Comparison of ENCODE assay signal across 11 mouse cellular contexts in genomic region chr19:28994870-28995269, GRCm38 (mm10). TPM values are rescaled to one million over a fixed set of nuclear protein-coding genes. Genes with fewer than 3 reads are reported as not detected.
DNase-seq lines count a peak whose midpoint lies in the region; ATAC-seq lines count a peak whose summit lies in the region.
"Had no signal": no experiment of that assay in that cellular context is flagged by ENCODE, and none has a peak within 500 bp of the region (broad histone marks: within the 10 kb centered on the region; RNA-seq: fewer than 3 reads in every experiment).

No protein-coding gene starts in this region.

- H3K4me3 ChIP-seq in embryonic facial prominence, embryonic 15.5 days (replicated peaks), result no peak overlapping the region
- H3K4me3 ChIP-seq: liver, embryonic 15.5 days had no signal

- H3K9me3 ChIP-seq in embryonic facial prominence, embryonic 15.5 days (replicated peaks), result no peaks in the 10 kb centered on the region
- H3K9me3 ChIP-seq: G1E; liver, embryonic 15.5 days had no signal

- WGBS in embryonic facial prominence, embryonic 15.5 days, result 72% methylated on average over 7 of the region's 7 CpGs

- H3K4me1 ChIP-seq in embryonic facial prominence, embryonic 15.5 days, result peaks cover 10% of the 10 kb centered on the region

- peak overlapping the region; percentile 52; the same call in 1 of the 2 replicates for H3K27ac ChIP-seq in embryonic facial prominence, embryonic 15.5 days (replicated peaks)
- H3K27ac ChIP-seq: liver, embryonic 15.5 days had no signal

- ATAC-seq in embryonic facial prominence, embryonic 15.5 days (ENCODE audit: insufficient number of reproducible peaks, low FRiP score, low TSS enrichment, low read depth), result no peak

- no peak overlapping the region for H3K9ac ChIP-seq in embryonic facial prominence, embryonic 15.5 days
- H3K9ac ChIP-seq: liver, embryonic 15.5 days had no signal

- H3K4me2 ChIP-seq in embryonic facial prominence, embryonic 15.5 days (replicated peaks), result no peak overlapping the region
- H3K4me2 ChIP-seq: liver, embryonic 15.5 days had no signal

- H3K27me3 ChIP-seq in embryonic facial prominence, embryonic 15.5 days, result no peaks in the 10 kb centered on the region
- H3K27me3 ChIP-seq: liver, embryonic 15.5 days had no signal

- peaks cover 34% of the 10 kb centered on the region for H3K36me3 ChIP-seq in embryonic facial prominence, embryonic 15.5 days

- peak; percentile 34 to 48 for DNase-seq in heart, adult 9 months (ENCODE audit: low spot score in 2 of 2)
- DNase-seq in heart, adult 8-10 months (ENCODE audit: low spot score), result no peak
- DNase-seq in NIH3T3 (ENCODE audit: low read depth) (peak; percentile 55), MN1 (ENCODE audit: low spot score) (no peak)
- peak; percentile 47 to 65 for DNase-seq in left cerebral cortex, postnatal 14 days (ENCODE audit: low spot score in 2 of 2)
- no peak for DNase-seq in thymus, postnatal 4 days
- DNase-seq in urinary bladder, adult 2 months (ENCODE audit: low spot score), result no peak
- DNase-seq: kidney, postnatal 4 days had no signal

- intact Hi-C loops in left cerebral cortex, postnatal 14 days (cut with DNase I), result loop anchor here (5.0 to 10.0 kb wide), 2 partner anchors 52 to 360 kb away; partner anchors contain the start of gene Ak3

RNA-seq across cellular contexts. Expression of gene Cdc37l1, which starts 4.7 kb away (rescaled TPM):
- 10 to 100 TPM; 56.7 to 76.4 (median 64.3) TPM for total RNA-seq in heart, adult 8-10 months (2022)
- polyA plus RNA-seq in embryonic facial prominence, embryonic 15.5 days (2015; fragmentation: Nextera tagmentation; extraction: Ambion mirVana), result 37.1 and 38.6 TPM in 2 replicates
- total RNA-seq in left cerebral cortex, postnatal 14 days (2021), result 10 to 100 TPM; 81.8 to 83.5 TPM
- 36.6 and 40.1 TPM in 2 replicates for polyA plus RNA-seq in urinary bladder, adult 2 months (2012; rRNA removed)

RNA-seq across cellular contexts. Expression of gene 4430402I18Rik, which starts 27.3 kb away (rescaled TPM):
- 10 to 100 TPM; 26.9 to 31.3 (median 29.9) TPM for total RNA-seq in heart, adult 8-10 months (2022)
- polyA plus RNA-seq in embryonic facial prominence, embryonic 15.5 days (2015; fragmentation: Nextera tagmentation; extraction: Ambion mirVana), result 2.4 and 3.6 TPM in 2 replicates
- 1 to 10 TPM; 4.7 to 6.7 TPM for total RNA-seq in left cerebral cortex, postnatal 14 days (2021)
- 3.1 and 3.2 TPM in 2 replicates for polyA plus RNA-seq in urinary bladder, adult 2 months (2012; rRNA removed)
- polyA plus RNA-seq: G1E had no signal

RNA-seq across cellular contexts. Expression of gene Plpp6, which starts 31.1 kb away (rescaled TPM):
- total RNA-seq in heart, adult 8-10 months (2022), result 1 to 10 TPM; 6.7 to 9.4 (median 7.8) TPM
- 7.3 and 9.1 TPM in 2 replicates for polyA plus RNA-seq in embryonic facial prominence, embryonic 15.5 days (2015; fragmentation: Nextera tagmentation; extraction: Ambion mirVana)
- 10 to 100 TPM; 43.9 to 44.5 TPM for total RNA-seq in left cerebral cortex, postnatal 14 days (2021)
- polyA plus RNA-seq in urinary bladder, adult 2 months (2012; rRNA removed), result 8.3 and 10.2 TPM in 2 replicates

RNA-seq across cellular contexts. Expression of gene Ak3, which starts 52.9 kb away (rescaled TPM):
- 100 to 1,000 TPM in 2 of 4 experiments, 10 to 100 TPM in 2; 76.6 to 102 (median 91.8) TPM for total RNA-seq in heart, adult 8-10 months (2022)
- polyA plus RNA-seq in embryonic facial prominence, embryonic 15.5 days (2015; fragmentation: Nextera tagmentation; extraction: Ambion mirVana), result 85.3 and 88.0 TPM in 2 replicates
- 10 to 100 TPM; 52.3 to 53.2 TPM for total RNA-seq in left cerebral cortex, postnatal 14 days (2021)
- polyA plus RNA-seq in urinary bladder, adult 2 months (2012; rRNA removed), result 96.5 and 118 TPM in 2 replicates

Comparison
In these comparisons a context has a peak if more than half of its experiments do, and no peak if none do; other contexts are left out.
1. DNase-seq: peak in heart, adult 9 months (2 of 2), NIH3T3 (single experiment) and left cerebral cortex, postnatal 14 days (2 of 2); none in heart, adult 8-10 months (single experiment), MN1 (single experiment), thymus, postnatal 4 days (single experiment) and urinary bladder, adult 2 months (single experiment).
2. RNA of gene Plpp6, which starts 31.1 kb away (total RNA-seq): 43.9 to 44.5 TPM in left cerebral cortex, postnatal 14 days; 6.7 to 9.4 TPM in heart, adult 8-10 months; every median in the first group is over 4 times any median in the second.